ENCODE assay signal across 14 mouse cellular contexts in genomic region chr5:140616110-140616503, GRCm38 (mm10). TPM values are rescaled to one million over a fixed set of nuclear protein-coding genes. Genes with fewer than 3 reads are reported as not detected.
DNase-seq lines count a peak whose midpoint lies in the region; ATAC-seq lines count a peak whose summit lies in the region.
"Had no signal": no experiment of that assay in that cellular context is flagged by ENCODE, and none has a peak within 500 bp of the region (broad histone marks: within the 10 kb centered on the region; RNA-seq: fewer than 3 reads in every experiment).

No protein-coding gene starts in this region.

- WGBS in hindbrain, embryonic 10.5 days: 82% methylated on average over 6 of the region's 6 CpGs
- WGBS in hindbrain, embryonic 11.5 days: 77% methylated on average over 6 of the region's 6 CpGs
- 62% methylated on average over 6 of the region's 6 CpGs for WGBS in liver, embryonic 12.5 days (ENCODE audit: insufficient replicate concordance)

- peaks cover 70% of the 10 kb centered on the region for H3K36me3 ChIP-seq in hindbrain, embryonic 10.5 days
- peaks cover 15% of the 10 kb centered on the region for H3K36me3 ChIP-seq in hindbrain, embryonic 11.5 days (ENCODE audit: control insufficient read depth, insufficient read depth, low read length)
- peaks cover 38% of the 10 kb centered on the region for H3K36me3 ChIP-seq in liver, embryonic 12.5 days

- ATAC-seq in hindbrain, embryonic 11.5 days (ENCODE audit: low FRiP score): no peak
- ATAC-seq in common myeloid progenitor, adult 5-6 weeks (replicated peaks; ENCODE audit: low read depth, poor library complexity, severe bottlenecking): peak; percentile 17; the same call in 1 of the 2 replicates
- no peak for ATAC-seq in liver, embryonic 12.5 days
- ATAC-seq in frontal cortex, adult (ENCODE audit: low TSS enrichment): no peak

- no peak overlapping the region for H3K4me2 ChIP-seq in hindbrain, embryonic 11.5 days (replicated peaks; ENCODE audit: low read depth, low read length)
- no peak overlapping the region for H3K4me2 ChIP-seq in liver, embryonic 12.5 days

- H3K9ac ChIP-seq in hindbrain, embryonic 11.5 days (ENCODE audit: low read depth, low read length): no peak overlapping the region
- 0 out of 2 replicates have a peak overlapping the region, but pooled peaks have one; percentile 32 for H3K9ac ChIP-seq in liver, embryonic 12.5 days

- H3K9me3 ChIP-seq in hindbrain, embryonic 10.5 days: no peaks in the 10 kb centered on the region
- no peaks in the 10 kb centered on the region for H3K9me3 ChIP-seq in hindbrain, embryonic 11.5 days (ENCODE audit: control insufficient read depth, low read length)
- H3K9me3 ChIP-seq in liver, embryonic 12.5 days (replicated peaks): no peaks in the 10 kb centered on the region

- H3K4me3 ChIP-seq in hindbrain, embryonic 10.5 days: no peak overlapping the region
- H3K4me3 ChIP-seq in hindbrain, embryonic 11.5 days (ENCODE audit: low read depth, low read length): no peak overlapping the region
- no peak overlapping the region for H3K4me3 ChIP-seq in liver, embryonic 12.5 days

- H3K4me1 ChIP-seq in hindbrain, embryonic 10.5 days (replicated peaks): peaks cover 59% of the 10 kb centered on the region
- H3K4me1 ChIP-seq in hindbrain, embryonic 11.5 days (replicated peaks; ENCODE audit: control insufficient read depth, insufficient read depth, low read length): peaks cover 13% of the 10 kb centered on the region
- H3K4me1 ChIP-seq in liver, embryonic 12.5 days: peaks cover 79% of the 10 kb centered on the region

- H3K27me3 ChIP-seq in hindbrain, embryonic 10.5 days (ENCODE audit: insufficient read depth, poor library complexity, severe bottlenecking): peaks cover 20% of the 10 kb centered on the region
- no peaks in the 10 kb centered on the region for H3K27me3 ChIP-seq in hindbrain, embryonic 11.5 days (ENCODE audit: control insufficient read depth, insufficient read depth, low read length)
- H3K27me3 ChIP-seq in liver, embryonic 12.5 days (replicated peaks): peaks cover 20% of the 10 kb centered on the region; the same call in 1 of the 2 replicates

- DNase-seq in hindbrain, embryonic 10.5 days (ENCODE audit: low spot score): no peak
- no peak for DNase-seq in hindbrain, embryonic 11.5 days (ENCODE audit: low spot score)
- DNase-seq in A20 (ENCODE audit: low read depth, low spot score) (peak; percentile 16), adipocyte (ENCODE audit: low spot score) (no peak)
- no peak for DNase-seq in left cerebral cortex, adult 18-20 months (ENCODE audit: low spot score in 2 of 2)
- DNase-seq: cerebellum, adult 8-10 months; lung, postnatal 14 days had no signal

- peak overlapping the region; percentile 50 for H3K27ac ChIP-seq in hindbrain, embryonic 10.5 days
- no peak overlapping the region for H3K27ac ChIP-seq in hindbrain, embryonic 11.5 days (ENCODE audit: low read depth, low read length)
- H3K27ac ChIP-seq in liver, embryonic 12.5 days: peak overlapping the region; percentile 59

RNA-seq across cellular contexts. Expression of gene Lfng, which starts 9.0 kb away (rescaled TPM):
- polyA plus RNA-seq in hindbrain, embryonic 10.5 days (2016; fragmentation: Nextera tagmentation; extraction: Ambion mirVana): 40.9 and 51.2 TPM in 2 replicates
- polyA plus RNA-seq in hindbrain, embryonic 11.5 days (2014; fragmentation: Nextera tagmentation; extraction: Ambion mirVana): 34.1 and 38.8 TPM in 2 replicates
- 23.8 and 41.0 TPM in 2 replicates for total RNA-seq in common myeloid progenitor, adult 5-6 weeks (2017)
- polyA plus RNA-seq in liver, embryonic 12.5 days (2016; fragmentation: Nextera tagmentation; extraction: Ambion mirVana): 7.4 and 8.3 TPM in 2 replicates
- 10 to 100 TPM; 17.0 to 17.1 TPM for total RNA-seq in left cerebral cortex, adult 18-20 months (2021)

RNA-seq across cellular contexts. Expression of gene Ttyh3, which starts 32.7 kb away (rescaled TPM):
- polyA plus RNA-seq in hindbrain, embryonic 10.5 days (2016; fragmentation: Nextera tagmentation; extraction: Ambion mirVana): 32.1 and 52.5 TPM in 2 replicates
- polyA plus RNA-seq in hindbrain, embryonic 11.5 days (2014; fragmentation: Nextera tagmentation; extraction: Ambion mirVana): 52.9 and 53.1 TPM in 2 replicates
- 14.4 and 20.2 TPM in 2 replicates for total RNA-seq in common myeloid progenitor, adult 5-6 weeks (2017)
- 13.0 and 15.6 TPM in 2 replicates for polyA plus RNA-seq in liver, embryonic 12.5 days (2016; fragmentation: Nextera tagmentation; extraction: Ambion mirVana)
- total RNA-seq in left cerebral cortex, adult 18-20 months (2021): 100 to 1,000 TPM; 202 to 209 TPM

RNA-seq across cellular contexts. Expression of gene Grifin, which starts 51.2 kb away (rescaled TPM):
- polyA plus RNA-seq in hindbrain, embryonic 10.5 days (2016; fragmentation: Nextera tagmentation; extraction: Ambion mirVana): not detected in 2 replicates
- polyA plus RNA-seq in hindbrain, embryonic 11.5 days (2014; fragmentation: Nextera tagmentation; extraction: Ambion mirVana): not detected in 2 replicates
- total RNA-seq in common myeloid progenitor, adult 5-6 weeks (2017): not detected in 2 replicates
- polyA plus RNA-seq in liver, embryonic 12.5 days (2016; fragmentation: Nextera tagmentation; extraction: Ambion mirVana): 6.3 and 7.8 TPM in 2 replicates
- total RNA-seq in left cerebral cortex, adult 18-20 months (2021): not detected
- total RNA-seq: adrenal gland, adult 2 months; layer of hippocampus, postnatal 25 days had no signal
- polyA plus RNA-seq: adrenal gland, adult 2 months; forebrain, embryonic 11.5 days; testis, adult 2 months had no signal
